Mouse (Mus musculus): ENCODE data around the gene Foxl1. TPM values are rescaled to one million over a fixed set of nuclear protein-coding genes. Genes with fewer than 3 reads are reported as not detected.

The Foxl1 gene
- total RNA-seq, 2 experiments from 2014 or later = not detected

- 0 out of 2 replicates have a peak, but pooled peaks have one; percentile 15 for ATAC-seq (replicated peaks; ENCODE audit: low FRiP score, low TSS enrichment, poor library complexity, severe bottlenecking)
Observed at GRCm38 (mm10) chr8:121158812-121159211, 31.1 kb downstream of the Foxl1 start.

GRCm38 (mm10) chr8:121161437-121161836 lies 33.7 kb downstream of the Foxl1 start:
- ATAC-seq (replicated peaks; ENCODE audit: low FRiP score, low TSS enrichment, poor library complexity, severe bottlenecking) = no peak

- ATAC-seq (replicated peaks; ENCODE audit: low FRiP score, low TSS enrichment, poor library complexity, severe bottlenecking) = 0 out of 2 replicates have a peak, but pooled peaks have one; percentile 23
Observed at GRCm38 (mm10) chr8:121162413-121162812, 34.7 kb downstream of the Foxl1 start.

- ATAC-seq (replicated peaks; ENCODE audit: low FRiP score, low TSS enrichment, poor library complexity, severe bottlenecking) = no peak
Observed at GRCm38 (mm10) chr8:121162906-121163695, 35.4 kb downstream of the Foxl1 start.

- ATAC-seq (replicated peaks; ENCODE audit: low FRiP score, low TSS enrichment, poor library complexity, severe bottlenecking) = peak; percentile 82
Observed at GRCm38 (mm10) chr8:121164017-121164469, 36.3 kb downstream of the Foxl1 start.

GRCm38 (mm10) chr8:121168033-121168432 lies 40.3 kb downstream of the Foxl1 start:
- ATAC-seq (replicated peaks; ENCODE audit: low FRiP score, low TSS enrichment, poor library complexity, severe bottlenecking) = no peak

GRCm38 (mm10) chr8:121170116-121170515 lies 42.4 kb downstream of the Foxl1 start:
- no peak for ATAC-seq (replicated peaks; ENCODE audit: low FRiP score, low TSS enrichment, poor library complexity, severe bottlenecking)

- peak; percentile 78 for ATAC-seq (replicated peaks; ENCODE audit: low FRiP score, low TSS enrichment, poor library complexity, severe bottlenecking)
Observed at GRCm38 (mm10) chr8:121170626-121171552, 43.1 kb downstream of the Foxl1 start.

- no peak for ATAC-seq (replicated peaks; ENCODE audit: low FRiP score, low TSS enrichment, poor library complexity, severe bottlenecking)
Observed at GRCm38 (mm10) chr8:121172567-121172966, 44.8 kb downstream of the Foxl1 start.

- ATAC-seq (replicated peaks; ENCODE audit: low FRiP score, low TSS enrichment, poor library complexity, severe bottlenecking) = no peak
Observed at GRCm38 (mm10) chr8:121174178-121174577, 46.4 kb downstream of the Foxl1 start.

GRCm38 (mm10) chr8:121174721-121175539 lies 47.2 kb downstream of the Foxl1 start:
- ATAC-seq (replicated peaks; ENCODE audit: low FRiP score, low TSS enrichment, poor library complexity, severe bottlenecking) = no peak

- ATAC-seq (replicated peaks; ENCODE audit: low FRiP score, low TSS enrichment, poor library complexity, severe bottlenecking) = no peak
Observed at GRCm38 (mm10) chr8:121175540-121176090, 47.9 kb downstream of the Foxl1 start.

GRCm38 (mm10) chr8:121176291-121176690 lies 48.6 kb downstream of the Foxl1 start:
- ATAC-seq (replicated peaks; ENCODE audit: low FRiP score, low TSS enrichment, poor library complexity, severe bottlenecking) = peak; percentile 80

Other genes starting within 250 kb of the Foxl1 start
- not detected in 2 replicates for gene Foxf1, start 43.6 kb upstream of the Foxl1 start, total RNA-seq (2014; fragmentation: Nextera tagmentation)
- gene Foxf1, start 43.6 kb upstream of the Foxl1 start, total RNA-seq (2017) = not detected in 2 replicates
- 41.2 and 48.6 TPM in 2 replicates for gene Mthfsd, start 19.5 kb upstream of the Foxl1 start, total RNA-seq (2014; fragmentation: Nextera tagmentation)
- 13.7 and 24.8 TPM in 2 replicates for gene Mthfsd, start 19.5 kb upstream of the Foxl1 start, total RNA-seq (2017)
- gene Foxc2, start 11.8 kb upstream of the Foxl1 start, total RNA-seq (2014; fragmentation: Nextera tagmentation) = not detected in 2 replicates
- not detected in 2 replicates for gene Foxc2, start 11.8 kb upstream of the Foxl1 start, total RNA-seq (2017)

Measured in megakaryocyte-erythroid progenitor cell, adult 5-6 weeks (primary cell).